Mouse (Mus musculus): ENCODE results near the gene Acsl1.

The Acsl1 gene

GRCm38 (mm10) chr8:46470792-46471781, at the start of gene Acsl1:
Gene Acsl1 (plus strand): TSS chr8:46471037.
- DNase-seq (ENCODE audit: low read depth, low spot score), result peak; percentile 84

GRCm38 (mm10) chr8:46421515-46421914, 49.3 kb upstream of the Acsl1 start:
- no peak for DNase-seq (ENCODE audit: low read depth, low spot score)

- DNase-seq (ENCODE audit: low read depth, low spot score), result no peak
These were observed 42.9 kb upstream of the Acsl1 start for GRCm38 (mm10) chr8:46427940-46428339.

- no peak for DNase-seq (ENCODE audit: low read depth, low spot score)
These were observed 41.0 kb upstream of the Acsl1 start for GRCm38 (mm10) chr8:46429871-46430270.

- no peak for DNase-seq (ENCODE audit: low read depth, low spot score)
These were observed 38.9 kb upstream of the Acsl1 start for GRCm38 (mm10) chr8:46431921-46432320.

- DNase-seq (ENCODE audit: low read depth, low spot score), result no peak
These were observed 38.3 kb upstream of the Acsl1 start for GRCm38 (mm10) chr8:46432581-46432980.

DNA sequence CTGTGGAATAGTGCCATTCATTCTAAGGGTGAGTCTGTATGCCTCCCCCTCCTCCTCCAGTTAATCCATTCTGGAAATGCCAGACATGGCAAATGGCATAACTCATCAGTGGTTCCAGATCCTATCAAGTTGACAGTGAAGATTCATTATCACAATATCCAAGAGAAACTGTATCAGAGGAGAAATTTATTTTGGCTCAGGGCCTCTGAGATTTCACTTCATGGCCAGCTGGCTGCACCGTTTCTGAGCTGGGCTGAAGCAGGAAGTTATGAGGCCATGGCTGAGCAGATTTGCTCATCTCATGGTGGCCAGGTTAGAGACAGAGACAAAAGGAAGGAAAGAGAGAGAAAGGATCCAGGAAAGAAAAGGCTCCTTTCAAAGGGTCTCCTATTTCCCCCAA, 37.2 kb upstream of the Acsl1 start:
- DNase-seq (ENCODE audit: low read depth, low spot score), result no peak

DNA sequence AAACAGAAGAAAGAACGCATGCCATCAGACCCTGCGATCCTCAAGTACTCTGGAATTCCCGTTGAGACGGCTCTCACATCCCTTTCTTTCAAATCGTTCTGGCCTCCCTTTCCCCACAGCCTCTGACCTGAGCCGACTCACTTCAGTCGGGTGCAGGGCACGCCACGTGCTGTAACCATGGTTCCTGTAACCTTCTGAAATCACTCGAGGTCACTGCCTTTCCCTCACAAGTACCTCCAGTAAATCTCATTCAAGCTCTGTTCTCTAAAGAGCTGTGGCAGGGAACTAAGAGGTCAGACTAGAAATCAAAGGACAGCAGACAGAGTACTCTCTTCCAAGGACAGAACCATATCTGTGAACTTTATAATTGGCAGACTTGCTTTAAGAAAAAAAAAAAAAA, 32.3 kb upstream of the Acsl1 start:
- no peak for DNase-seq (ENCODE audit: low read depth, low spot score)

DNA sequence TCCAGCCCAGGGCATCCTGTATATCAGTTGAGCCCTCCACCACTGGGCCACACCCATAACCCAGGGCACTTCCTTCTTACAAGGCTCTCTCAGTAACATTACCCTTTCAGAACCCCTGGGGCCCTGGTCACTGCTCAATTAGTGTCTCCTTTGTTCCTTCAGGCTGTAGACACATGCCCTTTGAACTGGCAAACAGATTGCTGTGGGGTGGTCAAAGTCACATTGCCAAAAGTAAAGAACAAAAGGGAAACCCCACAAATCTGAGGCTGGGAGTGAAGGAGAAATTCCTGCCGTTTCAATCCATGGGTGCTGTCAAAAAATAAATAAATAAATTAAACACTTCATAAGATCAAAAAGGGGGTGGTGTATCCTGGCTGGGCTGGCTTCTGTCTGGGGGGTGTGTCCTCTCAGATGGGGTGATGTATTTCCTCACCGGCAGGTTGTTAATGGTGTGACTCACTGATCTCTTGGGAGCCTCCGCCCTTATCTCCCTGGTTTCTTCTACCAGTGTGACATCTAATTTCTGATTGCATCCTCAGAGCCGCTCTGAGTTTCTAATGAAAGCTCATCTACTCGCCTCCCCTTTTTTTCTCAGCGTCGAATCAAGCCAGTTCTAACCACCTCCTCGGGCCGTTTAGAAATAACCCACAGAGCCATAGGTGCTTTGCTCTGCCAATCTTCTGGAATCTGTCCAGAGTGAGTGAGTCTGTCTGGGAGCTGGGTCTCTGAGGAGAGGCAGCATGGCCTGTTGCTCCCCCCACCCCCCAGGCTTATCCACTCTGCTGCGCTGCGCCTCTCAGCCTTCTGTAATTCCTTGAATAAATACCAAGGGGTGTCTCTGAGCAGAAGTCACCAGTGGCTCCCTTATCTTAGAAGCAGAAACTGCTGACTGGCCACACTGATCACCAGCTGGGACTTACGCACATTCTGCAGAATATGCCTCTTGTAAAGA, 24.6 kb upstream of the Acsl1 start:
- DNase-seq (ENCODE audit: low read depth, low spot score), result no peak

DNA sequence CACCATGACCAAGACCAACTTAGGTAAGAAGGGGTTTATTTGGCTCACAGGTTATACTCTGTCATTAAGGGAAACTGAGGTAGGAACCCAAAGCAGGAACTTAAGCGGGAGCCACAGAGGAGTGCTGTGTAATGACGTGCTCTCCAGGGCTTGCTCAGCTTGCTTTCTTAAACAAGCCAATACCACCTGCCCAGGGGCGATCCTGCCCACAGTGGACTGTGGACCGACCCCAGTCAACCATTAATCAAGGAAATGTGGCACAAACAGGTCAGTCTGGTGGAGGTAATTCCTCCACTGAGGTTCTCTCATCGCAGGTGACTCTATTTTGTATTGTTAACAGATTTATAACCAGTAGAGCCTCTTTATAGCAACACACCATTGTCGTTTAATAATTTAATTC, 23.5 kb upstream of the Acsl1 start:
- DNase-seq (ENCODE audit: low read depth, low spot score), result no peak

DNA sequence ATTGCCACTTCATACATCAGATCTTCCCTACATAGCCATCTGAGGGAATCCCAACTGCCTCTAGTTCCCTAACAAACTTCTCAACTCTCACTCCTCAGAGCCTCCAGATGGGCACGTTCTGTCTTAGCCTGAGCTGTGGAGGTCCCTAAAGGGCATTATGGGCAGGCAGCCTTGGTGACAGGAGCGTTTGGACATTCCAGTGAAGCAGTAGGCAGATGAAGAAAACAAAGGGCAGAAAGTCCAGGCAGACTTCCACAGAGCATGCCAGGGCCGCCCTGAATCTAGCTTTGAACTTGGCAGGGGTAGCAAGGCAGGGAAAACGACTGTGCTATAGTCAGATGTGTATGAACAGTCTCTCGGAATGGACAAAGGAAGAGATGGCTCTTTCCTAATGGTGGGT, 22.2 kb upstream of the Acsl1 start:
- no peak for DNase-seq (ENCODE audit: low read depth, low spot score)

DNA sequence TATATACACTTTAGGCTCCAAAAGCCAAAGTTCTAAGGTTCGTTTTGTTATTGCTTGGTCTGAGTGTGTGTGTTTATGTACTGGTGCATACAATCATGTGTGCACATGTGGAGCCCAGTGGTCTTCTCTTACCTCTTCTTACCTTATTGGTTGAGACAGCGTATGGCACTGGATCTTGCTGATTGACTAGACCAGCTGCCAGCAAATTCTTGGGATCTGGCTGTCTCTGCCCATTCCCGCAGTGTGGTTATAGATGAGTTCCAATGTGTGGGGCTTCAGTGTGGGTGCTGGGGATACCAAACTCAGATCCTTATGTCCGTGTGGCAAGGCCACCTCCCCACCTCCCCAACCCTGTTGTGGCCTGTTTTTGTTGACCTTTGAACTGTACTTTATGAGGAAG, 21.8 kb upstream of the Acsl1 start:
- DNase-seq (ENCODE audit: low read depth, low spot score), result no peak

- no peak for DNase-seq (ENCODE audit: low read depth, low spot score)
These were observed 21.1 kb upstream of the Acsl1 start for GRCm38 (mm10) chr8:46449723-46450251.

- DNase-seq (ENCODE audit: low read depth, low spot score), result no peak
These were observed 12.5 kb upstream of the Acsl1 start for GRCm38 (mm10) chr8:46458215-46458811.

GRCm38 (mm10) chr8:46468400-46468799, 2.4 kb upstream of the Acsl1 start:
- DNase-seq (ENCODE audit: low read depth, low spot score), result no peak

GRCm38 (mm10) chr8:46469071-46469769, 1.6 kb upstream of the Acsl1 start:
- DNase-seq (ENCODE audit: low read depth, low spot score), result no peak

DNA sequence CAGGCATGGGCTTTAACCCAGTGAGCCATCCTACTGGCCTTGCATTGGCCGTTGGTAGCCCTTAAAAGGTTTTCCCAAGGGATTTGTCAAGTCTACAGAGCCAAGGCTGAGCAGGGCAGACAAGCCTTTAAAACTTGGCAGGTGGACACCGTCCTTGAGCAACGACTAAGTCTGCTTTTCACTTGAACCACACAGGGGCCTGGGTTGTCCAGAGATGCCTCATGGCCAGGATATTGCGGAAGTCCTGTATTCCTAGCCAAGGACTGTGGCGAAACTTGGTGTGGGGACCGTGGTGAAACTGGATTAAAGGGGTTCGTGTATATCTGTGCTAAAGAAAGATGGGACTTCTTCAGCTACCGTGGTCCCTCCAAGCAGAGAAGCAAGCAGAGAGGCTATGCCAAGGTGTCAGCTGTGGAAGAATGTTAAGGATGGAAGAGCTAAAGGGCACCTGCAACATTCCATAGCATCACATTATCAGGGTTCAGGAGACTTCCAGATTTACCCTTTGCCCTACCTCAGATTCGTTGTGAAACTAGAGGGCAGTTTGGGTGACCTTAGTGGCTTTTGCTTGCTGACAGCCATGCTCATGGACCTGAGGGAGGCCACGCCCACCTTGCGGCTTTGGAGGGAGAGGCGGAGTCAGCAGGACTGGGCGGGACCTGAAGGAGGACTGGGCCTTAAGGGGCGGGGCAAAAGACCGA, 596 bp upstream of the Acsl1 start:
- DNase-seq (ENCODE audit: low read depth, low spot score), result no peak

DNA sequence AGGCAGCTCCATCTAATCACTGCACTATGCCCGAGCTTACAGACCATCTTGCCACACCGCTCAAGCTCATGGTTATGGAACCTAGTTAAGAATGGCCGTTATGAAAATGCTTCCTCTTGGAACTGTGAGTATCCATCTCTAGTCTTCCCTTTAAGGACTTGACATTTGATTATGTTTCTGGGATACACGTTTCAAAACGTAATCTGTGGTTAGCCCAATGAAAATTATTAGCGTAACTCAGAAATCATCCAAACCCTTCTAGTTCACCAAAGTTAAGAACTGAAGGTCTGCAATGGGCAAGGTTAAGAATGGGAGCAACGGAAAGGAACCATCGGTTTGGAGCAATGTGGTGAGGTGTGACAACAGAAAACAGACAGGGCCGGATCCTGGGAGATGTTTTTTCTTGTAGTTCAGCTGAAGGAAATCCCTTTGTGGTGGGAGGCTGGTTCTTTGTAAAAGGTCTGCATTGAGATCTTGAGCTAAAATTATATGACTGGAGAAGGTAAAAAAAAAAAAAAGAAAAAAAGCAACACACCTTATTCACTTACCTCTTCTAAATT, 1.2 kb downstream of the Acsl1 start:
- no peak for DNase-seq (ENCODE audit: low read depth, low spot score)

- DNase-seq (ENCODE audit: low read depth, low spot score), result no peak
These were observed 3.3 kb downstream of the Acsl1 start for GRCm38 (mm10) chr8:46474120-46474519.

- DNase-seq (ENCODE audit: low read depth, low spot score), result no peak
These were observed 3.8 kb downstream of the Acsl1 start for GRCm38 (mm10) chr8:46474634-46475033.
